Mouse (Mus musculus) stomach, postnatal 0 days (tissue): ENCODE measurements around the gene Mucl1. TPM values are rescaled to one million over a fixed set of nuclear protein-coding genes. Genes with fewer than 3 reads are reported as not detected.
"Not testable (repeated sequence)": the region's sequence is repeated elsewhere in the genome, so short reads cannot be mapped to it uniquely, and the experiment has no call there.

Source experiments
- ATAC-seq: fragments of 200-750 bp; cut with Nextera tagmentation; 2 replicates; pipeline ENCODE4 v1.8.0; 2017; ENCODE audit not compliant: low FRiP score, low TSS enrichment
- DNase-seq: peaks from one replicate; pipeline ENCODE4 v3.0.0-alpha.2; 2016; ENCODE audit warnings: low spot score
- H3K27ac ChIP-seq: fragments of 300-500 bp; sonication (generic); replicated peaks from 2 replicates; pipeline ENCODE4 v1.5.1; 2014; ENCODE audit warnings: mild to moderate bottlenecking, control low read depth
- H3K27me3 ChIP-seq: fragments of 300-500 bp; sonication (generic); 2 replicates; pipeline ENCODE4 v1.6.1; 2014; ENCODE audit warnings: low read length; ENCODE audit not compliant: control insufficient read depth, insufficient read depth
- H3K36me3 ChIP-seq: fragments of 300-500 bp; sonication (generic); 2 replicates; pipeline ENCODE4 v1.6.1; 2014; ENCODE audit warnings: low read length, mixed read lengths; ENCODE audit not compliant: control insufficient read depth, insufficient read depth
- H3K4me1 ChIP-seq: fragments of 300-500 bp; sonication (generic); replicated peaks from 2 replicates; pipeline ENCODE4 v1.6.1; 2014; ENCODE audit warnings: antibody characterized with exemption; ENCODE audit not compliant: control insufficient read depth, insufficient read depth
- H3K4me2 ChIP-seq: fragments of 300-500 bp; sonication (generic); replicated peaks from 2 replicates; pipeline ENCODE4 v1.6.1; 2014; ENCODE audit warnings: low read depth, mild to moderate bottlenecking, control low read depth, moderate library complexity
- H3K4me3 ChIP-seq: fragments of 300-500 bp; sonication (generic); 2 replicates; pipeline ENCODE4 v1.5.1; 2014; ENCODE audit warnings: low read depth, low read length, control low read depth
- H3K9ac ChIP-seq: fragments of 300-500 bp; sonication (generic); 2 replicates; pipeline ENCODE4 v1.6.1; 2014; ENCODE audit warnings: mild to moderate bottlenecking, low read length, control low read depth, mixed read lengths
- H3K9me3 ChIP-seq: fragments of 300-500 bp; sonication (generic); 2 replicates; pipeline ENCODE4 v1.6.1; 2016; ENCODE audit warnings: low read length; ENCODE audit not compliant: control insufficient read depth
- CTCF ChIP-seq: IDR thresholded peaks from 2 replicates; pipeline ENCODE4 v1.5.1; 2016; ENCODE audit warnings: antibody characterized with exemption, low read depth, mild to moderate bottlenecking, moderate library complexity
- EP300 ChIP-seq: optimal IDR thresholded peaks from 2 replicates; pipeline ENCODE3; 2016; ENCODE audit warnings: antibody characterized with exemption
- WGBS: fragments of 180-500 bp; shearing (Covaris S2); extraction: QIAGEN DNeasy Blood & Tissue Kit; methylation state at CpG from one replicate; pipeline ENCODE4 v1.1.7; 2014; 5-methylcytosine and 5-hydroxymethylcytosine counted together
- polyA plus RNA-seq: library from polyadenylated mRNA; unstranded; fragments of >200 nt; fragmentation: Nextera tagmentation; extraction: Ambion mirVana; gene quantifications from 2 replicates; pipeline ENCODE4 v1.2.1, GENCODE M21; 2015

Mucl1 gene
- not detected in 2 replicates for polyA plus RNA-seq

- TF ChIP-seq EP300 (no peak), CTCF (no peak)
- no peaks in the 10 kb centered on the region for H3K4me1 ChIP-seq
- H3K9me3 ChIP-seq: no peaks in the 10 kb centered on the region
- H3K27me3 ChIP-seq: no peaks in the 10 kb centered on the region
- no peak within 1 kb of the TSS for H3K4me2 ChIP-seq
- no peak within 1 kb of the TSS for H3K4me3 ChIP-seq
- ATAC-seq: no peak
- no peaks in the 10 kb centered on the region for H3K36me3 ChIP-seq
- DNase-seq: no peak
- H3K9ac ChIP-seq: no peak within 1 kb of the TSS
- no peak within 1 kb of the TSS for H3K27ac ChIP-seq
- 86% methylated on average over 2 of the region's 2 CpGs for WGBS
These were observed at the start of gene Mucl1 for GRCm38 (mm10) chr15:103755369-103755768. Gene Mucl1 (minus strand): TSS chr15:103755469.

DNA sequence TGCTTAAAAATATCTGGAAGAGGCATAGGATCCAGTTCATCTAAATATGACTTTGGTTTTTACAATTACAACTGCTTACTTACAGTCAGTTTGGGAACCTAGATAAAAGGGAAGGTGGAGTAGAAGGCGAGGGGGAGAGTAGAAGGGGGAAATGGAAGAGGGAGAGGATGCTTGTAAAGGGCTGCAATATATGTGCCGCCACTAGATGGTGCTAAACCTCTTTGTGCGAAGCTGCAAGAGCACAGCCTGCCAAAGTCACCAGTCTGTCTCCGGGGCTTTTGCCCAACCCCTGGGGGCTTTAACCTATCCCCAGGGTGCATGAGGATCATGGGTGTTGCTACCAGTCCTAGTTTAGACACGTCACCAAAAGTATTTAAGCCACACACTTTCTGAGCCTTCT is 11.6 kb upstream of the Mucl1 start:
- peak; percentile 58 for DNase-seq
- TF ChIP-seq CTCF: peak; percentile 78
- not testable (repeated sequence) for H3K4me3 ChIP-seq, H3K27me3 ChIP-seq, H3K36me3 ChIP-seq, H3K4me2 ChIP-seq, H3K9ac ChIP-seq, H3K9me3 ChIP-seq, H3K27ac ChIP-seq, H3K4me1 ChIP-seq, ATAC-seq
- 8% methylated on average over 5 of the region's 5 CpGs for WGBS

- H3K9ac ChIP-seq: not testable (repeated sequence)
These were observed 38.4 kb downstream of the Mucl1 start for GRCm38 (mm10) chr15:103716861-103717260.

More at GRCm38 (mm10) chr15:103716861-103717260, 38.4 kb downstream of the Mucl1 start:
- H3K27ac ChIP-seq, DNase-seq, H3K27me3 ChIP-seq, H3K9me3 ChIP-seq, H3K4me1 ChIP-seq, H3K36me3 ChIP-seq, H3K4me3 ChIP-seq, H3K4me2 ChIP-seq, ATAC-seq: not testable (repeated sequence)
- 84% methylated on average over 3 of the region's 5 CpGs for WGBS

Other genes starting within 250 kb of the Mucl1 start
- gene Ppp1r1a, start 217.5 kb downstream of the Mucl1 start, polyA plus RNA-seq: 7.1 and 7.7 TPM in 2 replicates
- gene Glycam1, start 190.4 kb downstream of the Mucl1 start, polyA plus RNA-seq: 1.7 and 3.4 TPM in 2 replicates
- not detected in 2 replicates for gene Mucl2, start 143.8 kb upstream of the Mucl1 start, polyA plus RNA-seq